Mouse (Mus musculus) cerebellum, postnatal 14 days (tissue): Measurements from ENCODE around the gene Kndc1.

Experiments
- DNase-seq, 2 experiments: peaks; one replicate each; pipeline ENCODE4 v3.0.0; 2021; ENCODE audit warnings: mixed read lengths in 2 of 2

The Kndc1 gene

GRCm38 (mm10) chr7:139894655-139895557 is at the start of gene Kndc1:
Gene Kndc1 (plus strand): TSS chr7:139894696.
- peak; percentile 78 to 85 for DNase-seq

- DNase-seq = no peak
Measured at GRCm38 (mm10) chr7:139845101-139845500, 49.4 kb upstream of the Kndc1 start.

- DNase-seq = peak in 1 of 2 experiments; percentile 22
Measured at GRCm38 (mm10) chr7:139850152-139850551, 44.3 kb upstream of the Kndc1 start.

- DNase-seq = no peak
Measured at GRCm38 (mm10) chr7:139850677-139851076, 43.8 kb upstream of the Kndc1 start.

GRCm38 (mm10) chr7:139851098-139851497 is 43.4 kb upstream of the Kndc1 start:
- peak in 1 of 2 experiments; percentile 26 for DNase-seq

- no peak for DNase-seq
Measured at GRCm38 (mm10) chr7:139855261-139855660, 39.2 kb upstream of the Kndc1 start.

- DNase-seq = peak; percentile 85 to 86
Measured at GRCm38 (mm10) chr7:139861411-139861810, 33.1 kb upstream of the Kndc1 start.

GRCm38 (mm10) chr7:139863076-139863475 is 31.4 kb upstream of the Kndc1 start:
- DNase-seq = no peak

- DNase-seq = peak; percentile 57 to 70
Measured at GRCm38 (mm10) chr7:139864253-139864652, 30.2 kb upstream of the Kndc1 start.

GRCm38 (mm10) chr7:139864871-139865270 is 29.6 kb upstream of the Kndc1 start:
- no peak for DNase-seq

- DNase-seq = no peak
Measured at GRCm38 (mm10) chr7:139871014-139871413, 23.5 kb upstream of the Kndc1 start.

- peak; percentile 77 to 81 for DNase-seq
Measured at GRCm38 (mm10) chr7:139877167-139877792, 17.2 kb upstream of the Kndc1 start.

GRCm38 (mm10) chr7:139878122-139878521 is 16.4 kb upstream of the Kndc1 start:
- no peak for DNase-seq

- DNase-seq = no peak
Measured at GRCm38 (mm10) chr7:139878621-139879020, 15.9 kb upstream of the Kndc1 start.

GRCm38 (mm10) chr7:139883545-139883944 is 11.0 kb upstream of the Kndc1 start:
- no peak for DNase-seq

- peak in 1 of 2 experiments; percentile 55 for DNase-seq
Measured at GRCm38 (mm10) chr7:139891779-139892178, 2.7 kb upstream of the Kndc1 start.

- DNase-seq = no peak
Measured at GRCm38 (mm10) chr7:139896271-139896670, 1.8 kb downstream of the Kndc1 start.

GRCm38 (mm10) chr7:139896796-139897195 is 2.3 kb downstream of the Kndc1 start:
- DNase-seq = no peak

- peak in 1 of 2 experiments; percentile 61 for DNase-seq
Measured at GRCm38 (mm10) chr7:139898606-139899005, 4.1 kb downstream of the Kndc1 start.

GRCm38 (mm10) chr7:139899505-139899904 is 5.0 kb downstream of the Kndc1 start:
- peak; percentile 81 to 89 for DNase-seq

- no peak for DNase-seq
Measured at GRCm38 (mm10) chr7:139900456-139900855, 6.0 kb downstream of the Kndc1 start.

- DNase-seq = peak; percentile 76 to 88
Measured at GRCm38 (mm10) chr7:139900896-139901295, 6.4 kb downstream of the Kndc1 start.

- DNase-seq = no peak
Measured at GRCm38 (mm10) chr7:139901981-139902380, 7.5 kb downstream of the Kndc1 start.

GRCm38 (mm10) chr7:139905261-139905660 is 10.8 kb downstream of the Kndc1 start:
- no peak for DNase-seq
